Mouse (Mus musculus): ENCODE results near the gene Yae1d1. TPM values are rescaled to one million over a fixed set of nuclear protein-coding genes. Genes with fewer than 3 reads are reported as not detected.

Gene Yae1d1
- total RNA-seq (2012; rRNA removed) (14.8 and 19.7 TPM in 2 replicates), polyA plus RNA-seq (2012; ENCODE audit: insufficient read depth in 1 of 2, insufficient read length in 2 of 2, low read depth in 1 of 2, low replicate concordance in 2 of 2, missing spikeins in 1 of 2) (1 to 10 TPM in 1 of 2 experiments, not detected in 1; 9.4 TPM)

DNA sequence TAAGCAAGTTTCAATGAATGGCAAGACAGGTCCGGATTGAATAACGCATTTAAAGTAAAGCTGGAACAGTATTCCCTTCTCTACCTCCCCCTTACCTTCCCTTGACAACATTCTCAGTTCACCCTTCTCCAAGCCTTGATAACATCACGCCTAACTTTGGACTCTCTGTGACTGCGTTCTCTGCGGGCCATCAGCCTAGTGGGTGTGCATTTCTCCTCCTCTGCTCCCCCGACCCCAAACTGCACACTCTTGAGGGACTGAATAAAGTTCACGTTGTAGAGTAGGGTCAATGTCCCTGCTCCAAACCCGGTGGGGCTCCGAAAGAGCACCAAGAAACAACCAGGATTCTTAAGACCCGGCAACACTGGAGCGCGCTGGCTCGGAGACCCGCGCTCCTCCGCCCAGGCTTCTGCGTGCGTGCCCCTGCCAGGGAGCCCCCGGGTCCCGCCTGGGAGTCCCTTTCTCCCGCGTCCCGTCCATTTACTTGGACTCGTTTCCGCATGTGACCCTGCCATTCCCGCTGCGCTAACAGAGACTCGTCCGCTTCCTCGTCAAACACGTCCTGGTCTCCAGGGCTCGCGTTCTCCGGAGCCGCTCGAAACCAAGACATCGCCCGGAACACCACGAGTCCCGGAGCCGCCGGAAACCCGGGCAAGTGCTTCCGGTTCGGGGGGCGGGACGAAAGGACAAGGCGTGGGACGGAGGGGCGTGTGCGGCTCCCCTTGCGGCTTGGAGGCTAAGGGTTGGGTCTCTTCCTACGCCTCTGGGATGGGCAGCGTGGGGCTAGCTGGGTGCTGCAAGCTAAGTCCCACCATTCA is at the start of gene Yae1d1:
Gene Yae1d1 (minus strand): TSS at position 653 of the 818 bp plus-strand sequence.
- Histone ChIP-seq H3K4me1 (ENCODE audit: control insufficient read depth in 1 of 2, insufficient read depth in 2 of 2, low read length in 2 of 2) (peaks cover 0 to 8% of the 10 kb centered on the region in 2 experiments; a peak in 1 of 4 replicates), H3K9me3 (replicated peaks; ENCODE audit: insufficient read depth, low read length) (no peaks in the 10 kb centered on the region), H3K9ac (ENCODE audit: control insufficient read depth, low read depth, low read length, poor library complexity, severe bottlenecking) (peak within 1 kb of the TSS; percentile 85), H3K4me3 (ENCODE audit: control insufficient read depth in 1 of 2, insufficient read depth in 1 of 2, low read depth in 2 of 2, low read length in 2 of 2) (peak within 1 kb of the TSS; percentile 75 to 91), H3K79me2 (ENCODE audit: control insufficient read depth, insufficient read depth, low read length, poor library complexity) (peaks cover 4% of the 10 kb centered on the region), H3K27me3 (ENCODE audit: control insufficient read depth in 1 of 2, insufficient read depth in 2 of 2, low read length in 2 of 2) (peaks cover 0 to 3% of the 10 kb centered on the region in 2 experiments; a peak in 1 of 4 replicates), H3K27ac (ENCODE audit: control insufficient read depth, low read depth, low read length) (0 out of 2 replicates have a peak within 1 kb of the TSS, but pooled peaks have one; percentile 23), H3K36me3 (ENCODE audit: control insufficient read depth in 1 of 2, insufficient read depth in 2 of 2, low read length in 2 of 2) (peaks cover 0 to 10% of the 10 kb centered on the region in 2 experiments; a peak in 3 of 4 replicates)
- DNase-seq (ENCODE audit: low read depth, low spot score): peak; percentile 89
- TF ChIP-seq USF1 (IDR thresholded peaks at IDR 0.05; ENCODE audit: low read depth, low read length): 0 out of 2 replicates have a peak, but pooled peaks have one; percentile 15
- peak; percentile 67; the same call in 1 of the 2 replicates for TF ChIP-seq KAT2A (conservative IDR thresholded peaks at IDR 0.05; ENCODE audit: low read depth, low read length)
- peak; percentile 62; the same call in 1 of the 2 replicates for TF ChIP-seq ELF1 (IDR thresholded peaks at IDR 0.05; ENCODE audit: low read depth, low read length)
- TF ChIP-seq MAFK (IDR thresholded peaks at IDR 0.05; ENCODE audit: borderline replicate concordance, low read depth, low read length): no peak
- no peak for TF ChIP-seq ZC3H11A (IDR thresholded peaks at IDR 0.05; ENCODE audit: low read depth, low read length)
- no peak for TF ChIP-seq MEF2A (IDR thresholded peaks at IDR 0.05; ENCODE audit: extremely low read depth, insufficient replicate concordance, low read depth, low read length, poor library complexity, severe bottlenecking)
- peak; percentile 92 for TF ChIP-seq MXI1 (IDR thresholded peaks at IDR 0.05; ENCODE audit: low read depth, low read length)
- no peak; a peak in 1 of 4 replicates for TF ChIP-seq EP300 (IDR thresholded peaks at IDR 0.05; ENCODE audit: low read depth in 1 of 2, low read length in 2 of 2)
- no peak for TF ChIP-seq BHLHE40 (IDR thresholded peaks at IDR 0.05; ENCODE audit: borderline replicate concordance, low read depth, low read length)
- TF ChIP-seq CTCF (IDR thresholded peaks at IDR 0.05 in 2 of 3, conservative IDR thresholded peaks at IDR 0.05 in 1 of 3; ENCODE audit: control insufficient read depth in 1 of 3, insufficient read depth in 1 of 3, low read depth in 2 of 3, low read length in 3 of 3, poor library complexity in 1 of 3, severe bottlenecking in 1 of 3): peak in 2 of 3 experiments; percentile 47 to 55; a peak in 4 of 6 replicates
- TF ChIP-seq TBP (IDR thresholded peaks at IDR 0.05; ENCODE audit: low read depth, low read length): peak; percentile 18; the same call in 1 of the 2 replicates
- no peak for TF ChIP-seq UBTF (IDR thresholded peaks at IDR 0.05; ENCODE audit: borderline replicate concordance, insufficient read depth, low read depth, low read length)
- no peak for TF ChIP-seq RAD21 (IDR thresholded peaks at IDR 0.05; ENCODE audit: low read depth, low read length)
- no peak for TF ChIP-seq TCF12 (IDR thresholded peaks at IDR 0.05; ENCODE audit: low read depth, low read length)
- TF ChIP-seq SMC3 (IDR thresholded peaks at IDR 0.05; ENCODE audit: low read depth, low read length): peak; percentile 1; the same call in 1 of the 2 replicates
- TF ChIP-seq E2F4 (IDR thresholded peaks at IDR 0.05; ENCODE audit: borderline replicate concordance, low read depth, low read length): no peak
- peak; percentile 78 to 81 for TF ChIP-seq POLR2A (IDR thresholded peaks at IDR 0.05; ENCODE audit: control insufficient read depth in 1 of 2, insufficient read depth in 1 of 2, low read depth in 1 of 2, low read length in 2 of 2, poor library complexity in 1 of 2)
- TF ChIP-seq POLR2AphosphoS2 (IDR thresholded peaks at IDR 0.05; ENCODE audit: low read length): 0 out of 2 replicates have a peak, but pooled peaks have one; percentile 63
- no peak for TF ChIP-seq NRF1 (IDR thresholded peaks at IDR 0.05; ENCODE audit: insufficient read depth, low read depth, low read length, poor library complexity, severe bottlenecking)
- TF ChIP-seq USF2 (IDR thresholded peaks at IDR 0.05; ENCODE audit: borderline replicate concordance in 1 of 2, insufficient read depth in 1 of 2, low read depth in 1 of 2, low read length in 2 of 2): no peak
- no peak for TF ChIP-seq ZKSCAN1 (IDR thresholded peaks at IDR 0.05; ENCODE audit: low read depth, low read length)
- TF ChIP-seq TAL1 (IDR thresholded peaks at IDR 0.05; ENCODE audit: low read length): no peak
- no peak for TF ChIP-seq CHD1 (IDR thresholded peaks at IDR 0.05; ENCODE audit: low read depth, low read length)
- TF ChIP-seq MYB (IDR thresholded peaks at IDR 0.05; ENCODE audit: low read depth, low read length): 0 out of 2 replicates have a peak, but pooled peaks have one; percentile 10
- TF ChIP-seq POLR2AphosphoS5 (IDR thresholded peaks at IDR 0.05; ENCODE audit: borderline replicate concordance, low read depth, low read length): no peak
- peak; percentile 88 for TF ChIP-seq NELFE (IDR thresholded peaks at IDR 0.05; ENCODE audit: low read depth, low read length)
- TF ChIP-seq MAZ (IDR thresholded peaks at IDR 0.05; ENCODE audit: low read depth, low read length): peak; percentile 64; the same call in 1 of the 2 replicates
- no peak for TF ChIP-seq GATA1 (IDR thresholded peaks at IDR 0.05; ENCODE audit: low read depth, low read length)
- 0 out of 2 replicates have a peak, but pooled peaks have one; percentile 32 for TF ChIP-seq ETS1 (IDR thresholded peaks at IDR 0.05; ENCODE audit: low read depth, low read length)
- TF ChIP-seq SIN3A (IDR thresholded peaks at IDR 0.05; ENCODE audit: low read length): peak; percentile 91
- peak; percentile 80 for TF ChIP-seq MYC (IDR thresholded peaks at IDR 0.05; ENCODE audit: low read depth, low read length)
- no peak for TF ChIP-seq ZNF384 (IDR thresholded peaks at IDR 0.05; ENCODE audit: low read depth, low read length)
- TF ChIP-seq ZMIZ1 (IDR thresholded peaks at IDR 0.05; ENCODE audit: low read depth, low read length): no peak

Data from MEL (cell line).